Mouse (Mus musculus): ENCODE measurements at regions not wholly inside any gene's neighbourhood (a gene's known extent, or its start where the extent isn't known, plus 50 kb on each side); places are given as distances from the start of the nearest gene placed in this dataset.

GRCm38 (mm10) chr2:179386871-179387270, 55.4 kb upstream of the Cdh4 start:
- no peak for DNase-seq

- DNase-seq = no peak
These were observed 51.7 kb upstream of the Cdh4 start for GRCm38 (mm10) chr2:179390486-179390885.

GRCm38 (mm10) chr2:179390924-179391461, 51.2 kb upstream of the Cdh4 start:
- DNase-seq = no peak
